Mouse (Mus musculus) heart, postnatal 25 days (tissue): ENCODE results near the gene Rps25. TPM values are rescaled to one million over a fixed set of nuclear protein-coding genes. Genes with fewer than 3 reads are reported as not detected.
"Not testable (repeated sequence)": the region's sequence is repeated elsewhere in the genome, so short reads cannot be mapped to it uniquely, and the experiment has no call there.

Experiments
- DNase-seq: peaks from one replicate; pipeline ENCODE4 v3.0.0; 2022; ENCODE audit warnings: low spot score
- intact Hi-C: fragments of 180-260 bp; cut with DNase I; formaldehyde crosslinking; loops from one replicate; pipeline ENCODE4 v1.15.1; 2025
- total RNA-seq, 2 experiments: library from RNA; stranded (reverse); gene quantifications; 2 replicates each; pipeline ENCODE4 v1.2.3; 2021

Gene Rps25
- total RNA-seq, 2 experiments from 2014 or later: 745 to 824 TPM

DNA sequence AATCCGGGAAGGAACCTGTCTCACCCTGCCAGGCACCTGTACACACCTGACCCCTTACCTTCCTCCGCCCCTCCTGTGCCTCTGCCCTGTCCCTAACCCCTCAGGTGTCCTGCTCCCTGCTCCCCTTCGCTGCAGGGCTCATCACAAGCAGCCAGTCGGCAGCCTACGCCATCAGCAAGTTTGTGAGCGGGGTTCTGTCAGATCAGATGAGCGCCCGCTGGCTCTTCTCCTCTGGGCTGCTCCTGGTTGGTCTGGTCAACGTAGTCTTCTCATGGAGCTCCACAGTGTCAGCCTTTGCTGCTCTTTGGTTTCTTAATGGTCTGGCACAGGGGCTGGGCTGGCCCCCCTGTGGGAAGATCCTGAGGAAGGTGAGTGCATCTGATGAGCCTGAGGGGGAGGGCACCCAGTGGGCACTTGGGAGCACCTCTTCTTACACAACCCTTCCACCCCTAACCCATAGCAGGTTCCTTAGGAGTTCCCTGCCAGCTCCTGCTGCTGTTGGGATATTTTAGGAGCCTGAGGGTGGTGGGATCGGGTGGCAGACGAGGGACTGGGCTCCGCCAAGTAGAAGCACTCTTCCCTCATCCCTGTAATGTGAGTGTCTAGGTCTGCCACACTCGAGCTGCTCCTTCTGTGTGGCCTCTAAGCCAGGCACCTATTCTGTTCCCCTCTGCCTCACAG is 7.7 kb upstream of the Rps25 start:
- no peak for DNase-seq
- intact Hi-C loops: no loop called here

DNA sequence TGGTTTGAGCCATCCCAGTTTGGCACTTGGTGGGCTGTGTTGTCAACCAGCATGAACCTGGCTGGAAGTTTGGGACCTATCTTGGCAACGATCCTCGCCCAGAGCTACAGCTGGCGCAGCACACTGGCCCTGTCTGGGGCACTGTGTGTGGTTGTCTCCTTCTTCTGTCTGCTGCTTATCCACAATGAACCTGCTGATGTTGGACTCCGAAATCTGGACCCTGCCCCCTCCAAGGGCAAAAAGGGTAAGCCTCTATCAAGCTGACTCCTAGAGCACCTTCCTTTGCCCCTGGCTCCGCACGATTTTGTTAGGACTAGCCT is 7.2 kb upstream of the Rps25 start:
- no peak for DNase-seq
- intact Hi-C loops: no loop called here

- no peak for DNase-seq
- intact Hi-C loops: no loop called here
These were observed 5.9 kb upstream of the Rps25 start for GRCm38 (mm10) chr9:44401081-44401480.

GRCm38 (mm10) chr9:44405011-44405410 is 1.9 kb upstream of the Rps25 start:
- no peak for DNase-seq
- intact Hi-C loops: no loop called here

DNA sequence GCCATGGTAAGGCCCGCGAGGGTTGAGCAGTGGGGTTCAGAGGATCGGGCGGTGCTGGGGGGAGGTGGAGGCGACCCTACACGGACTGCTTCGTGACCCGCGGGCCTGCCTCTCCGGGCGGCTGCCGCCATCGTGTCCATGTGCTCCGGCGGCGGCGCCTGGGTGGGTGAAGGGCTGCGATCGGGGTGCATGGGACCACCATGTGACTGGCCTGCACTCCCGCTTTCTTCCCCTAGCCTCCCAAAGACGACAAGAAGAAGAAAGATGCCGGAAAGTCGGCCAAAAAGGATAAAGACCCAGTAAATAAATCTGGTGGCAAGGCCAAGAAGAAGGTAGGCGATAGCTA is 786 bp downstream of the Rps25 start:
- no peak for DNase-seq
- intact Hi-C loops: no loop called here

DNA sequence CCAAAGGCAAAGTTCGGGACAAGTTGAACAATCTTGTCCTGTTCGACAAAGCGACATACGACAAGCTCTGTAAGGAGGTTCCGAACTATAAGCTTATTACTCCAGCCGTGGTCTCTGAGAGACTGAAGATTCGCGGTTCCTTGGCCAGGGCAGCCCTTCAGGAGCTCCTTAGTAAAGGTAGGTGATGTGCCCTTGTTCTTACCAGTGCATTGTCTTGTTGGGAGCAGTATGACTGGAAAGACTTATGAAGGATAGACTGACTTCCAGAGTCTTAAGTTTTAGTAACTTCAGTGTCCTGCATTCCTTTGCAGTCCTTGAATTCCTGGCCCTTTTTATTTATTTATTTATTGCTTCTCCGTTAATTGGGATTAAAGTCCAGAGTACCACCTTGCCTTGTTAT is 1.8 kb downstream of the Rps25 start:
- DNase-seq, intact Hi-C loops: not testable (repeated sequence)

DNA sequence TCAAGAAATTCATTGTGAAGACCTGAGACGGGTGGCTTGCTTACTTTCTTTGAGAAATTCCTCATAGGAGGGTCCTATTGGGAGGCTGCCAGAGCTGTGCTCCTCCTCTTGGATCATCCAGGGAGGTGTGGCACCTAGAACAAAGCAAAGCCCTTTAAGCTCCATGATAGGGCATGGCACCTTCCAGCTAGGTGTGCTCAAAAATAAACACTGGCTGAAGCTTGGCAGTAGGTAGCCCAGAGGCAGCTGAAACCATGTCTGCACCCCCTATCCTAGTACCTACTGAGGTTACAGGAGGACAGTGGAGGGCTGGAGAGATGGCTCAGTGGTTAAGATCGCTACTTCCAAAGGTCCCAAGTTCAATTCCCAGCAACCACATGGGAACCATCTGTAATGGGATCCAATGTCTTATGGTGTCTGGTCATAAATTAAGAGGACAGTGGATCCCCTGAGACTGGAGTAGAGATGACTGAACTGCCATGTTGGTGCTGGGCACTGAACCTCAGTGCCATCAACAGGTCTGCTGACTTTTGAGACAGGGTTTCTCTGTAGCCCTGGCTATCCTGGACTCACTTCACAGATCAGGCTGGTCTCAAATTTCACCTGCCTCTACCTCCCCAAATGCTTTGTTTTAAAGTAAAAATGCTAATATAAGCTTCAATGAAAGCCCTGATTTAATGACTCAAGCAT is 3.9 kb downstream of the Rps25 start:
- intact Hi-C loops: no loop called here
- DNase-seq: no peak

DNA sequence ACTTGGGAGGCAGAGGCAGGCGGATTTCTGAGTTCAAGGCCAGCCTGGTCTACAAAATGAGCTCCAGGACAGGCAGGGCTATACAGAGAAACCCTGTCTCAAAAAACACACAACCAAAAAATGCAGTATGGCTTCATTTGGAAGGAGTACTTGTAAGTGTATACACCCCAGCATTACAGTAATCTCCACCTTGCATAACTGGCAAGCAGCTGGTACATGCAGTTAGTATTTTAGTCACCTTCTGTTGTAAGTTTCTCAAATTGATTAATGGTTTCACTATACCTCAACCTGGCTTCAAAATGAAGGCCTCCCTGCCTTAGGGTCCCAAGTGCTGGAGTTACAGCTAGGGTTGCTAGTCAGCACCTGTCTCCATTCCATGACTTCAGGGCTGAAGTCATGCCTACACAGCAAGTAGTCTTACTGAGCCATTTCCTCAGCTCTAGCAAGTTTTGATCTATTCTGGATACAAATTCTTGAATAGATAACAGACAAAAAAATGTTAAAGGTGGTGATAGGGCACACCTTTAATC is 4.7 kb downstream of the Rps25 start:
- no peak for DNase-seq
- intact Hi-C loops: no loop called here

DNA sequence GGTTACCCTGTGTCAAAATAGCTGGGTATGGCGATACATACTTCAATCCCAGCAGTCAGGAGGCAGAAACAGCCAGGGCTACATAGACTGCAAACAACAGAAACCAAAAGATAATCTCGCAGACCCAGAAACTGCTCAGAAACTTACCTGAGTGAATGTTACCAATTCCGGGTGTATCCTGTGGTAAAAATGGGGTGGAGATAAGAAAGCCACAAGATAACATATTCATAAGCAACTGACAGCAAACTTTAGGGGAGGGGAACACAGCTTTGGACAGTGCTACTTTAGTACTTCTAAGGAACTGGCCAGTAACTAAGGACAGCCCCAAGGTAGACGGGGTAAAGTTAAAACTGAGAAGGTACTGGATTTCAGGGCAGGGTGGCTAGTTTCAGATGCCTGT is 5.4 kb downstream of the Rps25 start:
- intact Hi-C loops: no loop called here
- no peak for DNase-seq

- intact Hi-C loops: no loop called here
- no peak for DNase-seq
These were observed 5.8 kb downstream of the Rps25 start for GRCm38 (mm10) chr9:44412781-44413180.

- intact Hi-C loops: no loop called here
- DNase-seq: no peak
These were observed 10.4 kb downstream of the Rps25 start for GRCm38 (mm10) chr9:44417156-44417891.

- intact Hi-C loops: no loop called here
- DNase-seq: peak; percentile 89
These were observed 11.0 kb downstream of the Rps25 start for GRCm38 (mm10) chr9:44417892-44418363.

DNA sequence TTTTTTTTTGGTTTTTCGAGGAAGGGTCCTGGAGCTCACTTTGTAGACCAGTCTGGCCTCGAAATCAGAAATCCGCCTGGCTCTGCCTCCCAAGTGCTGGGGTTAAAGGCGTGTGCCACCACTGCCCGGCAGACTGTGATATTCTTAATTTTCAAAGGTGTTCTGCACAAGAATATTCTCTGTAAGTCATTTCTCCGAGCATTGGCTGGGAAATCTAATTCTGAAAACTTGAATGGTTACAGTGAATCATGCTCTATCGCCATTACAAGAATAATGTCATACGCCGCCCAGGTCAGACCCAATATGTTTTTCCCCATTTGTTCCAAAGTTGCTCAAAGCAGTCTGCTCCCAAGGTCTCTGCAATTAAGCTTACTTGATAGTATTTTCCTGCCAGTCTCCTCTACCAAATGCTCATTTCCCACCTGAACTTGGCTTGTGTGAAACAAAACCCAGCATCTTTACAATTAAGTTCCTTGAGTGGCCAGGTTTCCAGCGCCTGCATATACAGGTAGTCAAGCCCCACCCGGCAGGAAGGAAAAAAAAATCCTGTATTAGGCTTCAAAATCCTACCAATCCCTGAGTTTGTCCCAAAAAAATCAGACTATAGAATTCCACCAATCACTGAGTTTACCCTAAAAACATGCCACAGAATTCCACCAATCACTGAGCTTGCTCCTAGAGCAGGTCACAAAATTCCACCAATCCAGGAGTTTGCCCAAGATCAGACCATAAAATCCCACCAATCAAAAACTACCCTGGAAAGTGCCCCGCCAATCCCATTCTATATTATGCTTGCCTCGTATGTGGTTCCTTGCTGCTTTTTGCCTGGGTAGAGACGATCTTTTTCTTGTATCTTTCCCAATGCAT is 11.8 kb downstream of the Rps25 start, which contains the start of gene Ccdc84:
Gene Ccdc84 (minus strand): TSS at position 51 of the 867 bp plus-strand sequence.
- intact Hi-C loops: no loop called here
- no peak for DNase-seq

GRCm38 (mm10) chr9:44419730-44420129 is 12.8 kb downstream of the Rps25 start:
- intact Hi-C loops, DNase-seq: not testable (repeated sequence)

GRCm38 (mm10) chr9:44420280-44420898 is 13.4 kb downstream of the Rps25 start:
- intact Hi-C loops: no loop called here

DNA sequence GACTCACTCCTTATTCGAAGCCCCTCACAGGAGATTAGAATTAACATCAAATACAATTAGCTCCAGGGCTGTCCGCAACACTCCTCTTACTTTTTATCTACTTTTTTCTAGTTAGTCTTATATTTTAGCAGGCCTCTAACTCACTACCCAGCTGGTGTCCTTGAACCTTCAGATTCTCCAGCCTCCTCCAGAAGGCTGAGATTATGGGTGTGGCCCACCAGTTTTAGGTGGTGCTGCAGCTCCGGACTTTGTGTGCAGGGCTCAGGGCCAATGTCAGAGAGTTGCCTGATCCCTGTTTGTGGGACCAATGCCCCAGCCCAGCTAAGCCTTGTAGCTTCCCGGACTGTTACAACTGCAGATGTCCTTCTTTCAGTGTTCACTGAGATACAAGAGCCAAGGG is 16.6 kb downstream of the Rps25 start:
- DNase-seq: no peak
- intact Hi-C loops: no loop called here

More at GRCm38 (mm10) chr9:44420280-44420898, 13.4 kb downstream of the Rps25 start:
- DNase-seq: no peak

GRCm38 (mm10) chr9:44432577-44433185 is 25.7 kb downstream of the Rps25 start:
- intact Hi-C loops: no loop called here
- no peak for DNase-seq

GRCm38 (mm10) chr9:44435747-44436146 is 28.8 kb downstream of the Rps25 start:
- intact Hi-C loops: no loop called here
- no peak for DNase-seq

- no peak for DNase-seq
- intact Hi-C loops: loop anchor here (10.0 kb wide), 1 partner anchor 364 kb away; the partner anchor contains the start of gene Ttc36
These were observed 34.0 kb downstream of the Rps25 start, which contains the start of gene Foxr1 for GRCm38 (mm10) chr9:44440961-44441360. TSS of gene Foxr1 (minus strand) at chr9:44441136.
